Mouse (Mus musculus) midbrain, embryonic 12.5 days (tissue): ENCODE measurements around the gene Tbc1d15. TPM values are rescaled to one million over a fixed set of nuclear protein-coding genes. Genes with fewer than 3 reads are reported as not detected.
A peak's percentile ranks its signal among the peaks of the same experiment; 100 is the strongest.

Experiments used
- ATAC-seq: fragments of 200-750 bp; cut with Nextera tagmentation; 2 replicates; pipeline ENCODE4 v1.8.0; 2017; ENCODE audit warnings: low read depth, moderate TSS enrichment, moderate library complexity; ENCODE audit not compliant: low FRiP score
- H3K27ac ChIP-seq: fragments of 300-500 bp; sonication (generic); replicated peaks from 2 replicates; pipeline ENCODE4 v1.5.1; 2016; ENCODE audit warnings: mild to moderate bottlenecking
- H3K27me3 ChIP-seq: fragments of 300-500 bp; sonication (generic); 2 replicates; pipeline ENCODE4 v1.6.1; 2016; ENCODE audit warnings: mild to moderate bottlenecking
- H3K36me3 ChIP-seq: fragments of 300-500 bp; sonication (generic); 2 replicates; pipeline ENCODE4 v1.6.1; 2016
- H3K4me1 ChIP-seq: fragments of 300-500 bp; sonication (generic); 2 replicates; pipeline ENCODE4 v1.6.1; 2016
- H3K4me2 ChIP-seq: fragments of 300-500 bp; sonication (generic); replicated peaks from 2 replicates; pipeline ENCODE4 v1.6.1; 2016; ENCODE audit warnings: mild to moderate bottlenecking, moderate library complexity
- H3K4me3 ChIP-seq: fragments of 300-500 bp; sonication (generic); 2 replicates; pipeline ENCODE4 v1.5.1; 2016; ENCODE audit warnings: mild to moderate bottlenecking
- H3K9ac ChIP-seq: fragments of 300-500 bp; sonication (generic); replicated peaks from 2 replicates; pipeline ENCODE4 v1.6.1; 2016; ENCODE audit warnings: mild to moderate bottlenecking, moderate library complexity
- H3K9me3 ChIP-seq: fragments of 300-500 bp; sonication (generic); 2 replicates; pipeline ENCODE4 v1.6.1; 2016; ENCODE audit warnings: mild to moderate bottlenecking
- WGBS: fragments of 180-500 bp; shearing (Covaris S2); methylation state at CpG from one replicate; pipeline ENCODE4 v1.1.7; 2016; 5-methylcytosine and 5-hydroxymethylcytosine counted together
- polyA plus RNA-seq: library from polyadenylated mRNA; unstranded; fragments of >200 nt; fragmentation: Nextera tagmentation; extraction: Ambion mirVana; gene quantifications from 2 replicates; pipeline ENCODE4 v1.2.1, GENCODE M21; 2016

Tbc1d15 gene
- polyA plus RNA-seq, 1 experiment from 2014 or later = 45.1 TPM

DNA sequence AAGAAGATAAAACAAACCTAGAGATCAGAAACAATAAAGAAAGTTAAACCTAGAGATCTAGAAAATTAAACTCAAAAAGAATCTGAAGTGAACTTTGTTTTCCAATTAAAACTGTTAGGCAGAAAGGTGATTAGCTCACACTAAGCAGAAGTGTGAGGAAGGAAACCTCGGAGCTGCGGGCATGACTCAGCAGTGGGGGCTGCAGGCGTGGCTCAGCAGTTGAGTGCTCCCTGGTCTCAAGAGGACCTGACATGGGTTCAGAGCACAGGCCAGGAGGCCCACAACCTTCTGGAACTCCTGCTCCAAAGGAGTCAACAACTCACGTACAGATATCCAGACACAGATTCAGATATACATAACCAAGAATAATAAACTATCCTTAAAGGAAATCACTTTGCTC, 14.5 kb downstream of the Tbc1d15 start:
- Histone ChIP-seq H3K4me3 (no peak overlapping the region), H3K9ac (no peak overlapping the region), H3K4me2 (no peak overlapping the region), H3K36me3 (peaks cover 32% of the 10 kb centered on the region), H3K27me3 (no peaks in the 10 kb centered on the region), H3K9me3 (no peaks in the 10 kb centered on the region), H3K4me1 (no peaks in the 10 kb centered on the region), H3K27ac (no peak overlapping the region)
- ATAC-seq = no peak
- WGBS = 87% methylated on average over 4 of the region's 4 CpGs

- 89% methylated on average over 9 of the region's 9 CpGs for WGBS
- Histone ChIP-seq H3K4me2 (no peak overlapping the region), H3K27me3 (no peaks in the 10 kb centered on the region), H3K4me3 (no peak overlapping the region), H3K9me3 (no peaks in the 10 kb centered on the region), H3K27ac (no peak overlapping the region), H3K36me3 (peaks cover 32% of the 10 kb centered on the region), H3K4me1 (no peaks in the 10 kb centered on the region), H3K9ac (no peak overlapping the region)
- no peak for ATAC-seq
These were observed 15.8 kb downstream of the Tbc1d15 start for GRCm38 (mm10) chr10:115235501-115235900.

DNA sequence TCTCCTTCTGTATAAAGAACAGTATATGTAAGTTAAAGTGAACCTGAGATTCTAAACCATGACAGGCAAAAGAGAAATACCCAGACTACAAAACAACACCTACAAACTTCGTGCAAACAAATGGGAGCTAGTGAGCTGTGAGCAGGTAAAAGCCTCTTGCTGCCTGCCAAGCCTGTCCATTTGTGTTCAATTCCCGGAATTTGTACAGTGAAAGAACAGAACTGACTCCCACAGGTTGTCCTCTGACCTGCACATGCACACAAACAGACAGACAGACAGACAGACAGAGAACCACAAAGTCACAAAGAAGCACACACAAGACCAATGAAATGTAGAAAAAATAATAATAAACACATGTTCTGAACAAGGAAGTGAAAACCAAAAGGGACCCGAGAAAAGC, 17.5 kb downstream of the Tbc1d15 start:
- no peak overlapping the region for H3K9ac ChIP-seq
- WGBS = 89% methylated on average over 3 of the region's 3 CpGs
- no peaks in the 10 kb centered on the region for H3K4me1 ChIP-seq
- H3K4me2 ChIP-seq = no peak overlapping the region
- ATAC-seq = no peak
- H3K9me3 ChIP-seq = no peaks in the 10 kb centered on the region
- H3K4me3 ChIP-seq = no peak overlapping the region
- H3K27me3 ChIP-seq = no peaks in the 10 kb centered on the region
- H3K36me3 ChIP-seq = peaks cover 23% of the 10 kb centered on the region
- H3K27ac ChIP-seq = no peak overlapping the region

GRCm38 (mm10) chr10:115232513-115232912, 18.8 kb downstream of the Tbc1d15 start:
- no peak overlapping the region for H3K9ac ChIP-seq
- ATAC-seq = no peak
- no peak overlapping the region for H3K4me2 ChIP-seq
- H3K4me1 ChIP-seq = no peaks in the 10 kb centered on the region
- H3K36me3 ChIP-seq = peaks cover 22% of the 10 kb centered on the region
- H3K27ac ChIP-seq = no peak overlapping the region
- no peaks in the 10 kb centered on the region for H3K9me3 ChIP-seq
- H3K4me3 ChIP-seq = no peak overlapping the region
- H3K27me3 ChIP-seq = no peaks in the 10 kb centered on the region
- 96% methylated on average over 3 of the region's 3 CpGs for WGBS

- Histone ChIP-seq H3K4me1 (no peaks in the 10 kb centered on the region), H3K36me3 (peaks cover 14% of the 10 kb centered on the region), H3K4me2 (no peak overlapping the region), H3K9ac (no peak overlapping the region), H3K9me3 (no peaks in the 10 kb centered on the region), H3K4me3 (no peak overlapping the region), H3K27me3 (no peaks in the 10 kb centered on the region), H3K27ac (no peak overlapping the region)
- no peak for ATAC-seq
- 92% methylated on average over 9 of the region's 9 CpGs for WGBS
These were observed 22.2 kb downstream of the Tbc1d15 start for GRCm38 (mm10) chr10:115229023-115229422.

DNA sequence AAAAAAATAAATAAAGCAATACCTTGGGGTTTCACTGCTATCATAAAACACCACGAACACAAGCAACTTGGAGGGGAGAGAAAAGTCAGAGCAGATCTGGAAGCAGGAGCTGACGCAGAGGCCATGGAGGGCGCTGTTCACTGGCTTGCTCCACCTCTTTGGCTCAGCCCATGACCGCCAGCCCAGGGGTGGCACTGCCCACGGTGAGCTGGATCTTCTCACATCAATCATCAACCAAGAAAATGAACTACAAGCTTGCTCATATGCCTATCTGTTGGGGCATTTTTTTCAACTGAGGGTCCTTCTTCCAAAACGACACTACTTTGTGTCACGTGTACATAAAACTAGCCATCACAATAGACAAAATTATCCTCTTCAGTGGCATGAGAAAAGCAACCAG, 24.7 kb downstream of the Tbc1d15 start:
- Histone ChIP-seq H3K9ac (no peak overlapping the region), H3K27ac (no peak overlapping the region), H3K36me3 (peaks cover 11% of the 10 kb centered on the region), H3K27me3 (no peaks in the 10 kb centered on the region), H3K4me2 (no peak overlapping the region), H3K9me3 (no peaks in the 10 kb centered on the region), H3K4me1 (no peaks in the 10 kb centered on the region), H3K4me3 (no peak overlapping the region)
- 89% methylated on average over 7 of the region's 7 CpGs for WGBS
- ATAC-seq = no peak

DNA sequence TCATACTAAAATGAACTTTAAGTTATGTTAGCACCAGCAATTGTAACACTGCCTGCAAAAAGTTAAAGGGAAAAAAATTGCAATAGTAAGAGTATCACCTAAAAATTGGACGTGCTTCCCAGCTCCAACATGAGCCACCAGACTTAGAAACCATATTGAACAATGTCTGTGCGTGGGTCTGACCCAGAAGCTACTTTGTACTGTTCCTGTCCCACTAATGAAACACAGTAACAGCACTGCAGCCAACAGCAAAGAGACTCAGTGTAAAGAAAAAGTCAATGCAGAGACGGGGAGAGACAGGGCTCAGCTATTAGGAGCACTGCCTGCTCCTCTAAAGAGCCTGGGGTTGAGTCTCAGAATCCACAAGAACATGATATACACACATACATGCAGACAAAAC, 27.4 kb downstream of the Tbc1d15 start:
- no peaks in the 10 kb centered on the region for H3K9me3 ChIP-seq
- no peaks in the 10 kb centered on the region for H3K27me3 ChIP-seq
- no peak for ATAC-seq
- no peaks in the 10 kb centered on the region for H3K4me1 ChIP-seq
- no peak overlapping the region for H3K9ac ChIP-seq
- H3K4me2 ChIP-seq = no peak overlapping the region
- peaks cover 20% of the 10 kb centered on the region for H3K36me3 ChIP-seq
- H3K27ac ChIP-seq = no peak overlapping the region
- H3K4me3 ChIP-seq = no peak overlapping the region
- WGBS = 92% methylated on average over 3 of the region's 3 CpGs

- Histone ChIP-seq H3K4me3 (no peak overlapping the region), H3K9ac (no peak overlapping the region), H3K9me3 (no peaks in the 10 kb centered on the region), H3K27me3 (no peaks in the 10 kb centered on the region), H3K36me3 (peaks cover 43% of the 10 kb centered on the region), H3K4me2 (no peak overlapping the region), H3K27ac (no peak overlapping the region), H3K4me1 (no peaks in the 10 kb centered on the region)
- no peak for ATAC-seq
- 96% methylated on average over 11 of the region's 11 CpGs for WGBS
These were observed 38.2 kb downstream of the Tbc1d15 start for GRCm38 (mm10) chr10:115212916-115213580.

- H3K36me3 ChIP-seq = peaks cover 15% of the 10 kb centered on the region; the same call in 1 of the 2 replicates
- no peak for ATAC-seq
- no peaks in the 10 kb centered on the region for H3K27me3 ChIP-seq
- H3K4me2 ChIP-seq = no peak overlapping the region
- H3K9ac ChIP-seq = no peak overlapping the region
- 97% methylated on average over 3 of the region's 3 CpGs for WGBS
- no peak overlapping the region for H3K27ac ChIP-seq
- no peaks in the 10 kb centered on the region for H3K9me3 ChIP-seq
- H3K4me1 ChIP-seq = no peaks in the 10 kb centered on the region
- no peak overlapping the region for H3K4me3 ChIP-seq
These were observed 45.4 kb downstream of the Tbc1d15 start for GRCm38 (mm10) chr10:115205825-115206224.

GRCm38 (mm10) chr10:115205284-115205683, 46.0 kb downstream of the Tbc1d15 start:
- WGBS = 93% methylated on average over 1 of the region's 1 CpGs
- no peaks in the 10 kb centered on the region for H3K27me3 ChIP-seq
- no peaks in the 10 kb centered on the region for H3K4me1 ChIP-seq
- no peaks in the 10 kb centered on the region for H3K9me3 ChIP-seq
- H3K4me3 ChIP-seq = no peak overlapping the region
- H3K4me2 ChIP-seq = no peak overlapping the region
- H3K36me3 ChIP-seq = peaks cover 15% of the 10 kb centered on the region; the same call in 1 of the 2 replicates
- no peak overlapping the region for H3K27ac ChIP-seq
- no peak for ATAC-seq
- no peak overlapping the region for H3K9ac ChIP-seq

DNA sequence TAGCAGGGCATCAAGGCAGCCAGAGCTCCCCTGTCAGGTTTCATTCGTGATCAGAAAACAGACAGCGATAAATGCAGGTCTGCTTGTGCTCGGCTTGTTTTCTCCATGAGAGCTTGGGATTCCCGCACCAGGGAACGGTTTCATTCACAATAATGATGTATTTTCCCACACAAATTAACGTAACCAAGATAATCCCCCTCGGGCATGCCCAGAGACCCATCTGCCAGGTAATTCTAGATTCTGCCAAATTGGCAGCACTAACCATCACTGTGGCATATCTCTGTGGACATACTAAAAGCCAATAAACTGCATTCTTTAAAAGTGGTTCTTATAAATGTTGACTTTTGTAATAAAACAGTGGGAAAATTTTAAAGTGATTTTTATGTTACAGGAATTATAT, 60.1 kb downstream of the Tbc1d15 start:
- Histone ChIP-seq H3K9ac (no peak overlapping the region), H3K4me3 (no peak overlapping the region), H3K4me1 (no peaks in the 10 kb centered on the region), H3K27me3 (no peaks in the 10 kb centered on the region), H3K9me3 (no peaks in the 10 kb centered on the region), H3K36me3 (no peaks in the 10 kb centered on the region), H3K4me2 (no peak overlapping the region), H3K27ac (no peak overlapping the region)
- 84% methylated on average over 7 of the region's 7 CpGs for WGBS
- no peak for ATAC-seq

GRCm38 (mm10) chr10:115187390-115187789, 63.9 kb downstream of the Tbc1d15 start:
- no peak overlapping the region for H3K4me2 ChIP-seq
- ATAC-seq = no peak
- no peaks in the 10 kb centered on the region for H3K36me3 ChIP-seq
- 93% methylated on average over 1 of the region's 1 CpGs for WGBS
- no peak overlapping the region for H3K4me3 ChIP-seq
- no peak overlapping the region for H3K9ac ChIP-seq
- H3K9me3 ChIP-seq = no peaks in the 10 kb centered on the region
- no peak overlapping the region for H3K27ac ChIP-seq
- H3K4me1 ChIP-seq = no peaks in the 10 kb centered on the region
- no peaks in the 10 kb centered on the region for H3K27me3 ChIP-seq

- Histone ChIP-seq H3K9me3 (no peaks in the 10 kb centered on the region), H3K9ac (no peak within 1 kb of the TSS), H3K4me2 (0 out of 2 replicates have a peak within 1 kb of the TSS, but pooled peaks have one; percentile 5), H3K4me1 (no peaks in the 10 kb centered on the region), H3K4me3 (no peak within 1 kb of the TSS), H3K36me3 (no peaks in the 10 kb centered on the region), H3K27ac (no peak within 1 kb of the TSS), H3K27me3 (no peaks in the 10 kb centered on the region)
- 9% methylated on average over 9 of the region's 9 CpGs for WGBS
- peak; percentile 82; the same call in 1 of the 2 replicates for ATAC-seq
These were observed 66.6 kb downstream of the Tbc1d15 start, which contains the start of gene Tph2 for GRCm38 (mm10) chr10:115184697-115185096. Gene Tph2, minus strand, starts transcription at chr10:115185022.
